Mouse (Mus musculus): ENCODE data around the gene Alg1.

- TF ChIP-seq POLR2A (IDR thresholded peaks at IDR 0.05; ENCODE audit: extremely low read depth, insufficient read depth, low read length) (no peak), CTCF (IDR thresholded peaks at IDR 0.05; ENCODE audit: low read depth, low read length) (no peak)
These were observed 47.7 kb upstream of the Alg1 start for GRCm38 (mm10) chr16:5185691-5186090.
